Mouse (Mus musculus) common myeloid progenitor, adult 5-6 weeks (primary cell): Measurements from ENCODE around the gene Cdr2l. TPM values are rescaled to one million over a fixed set of nuclear protein-coding genes. Genes with fewer than 3 reads are reported as not detected.

Experiments used
- ATAC-seq: replicated peaks from 2 replicates; pipeline ENCODE4 v1.8.0; 2016; ENCODE audit warnings: low read depth, mild to moderate bottlenecking, moderate TSS enrichment, inconsistent platforms; ENCODE audit not compliant: poor library complexity, severe bottlenecking
- total RNA-seq: library from RNA; stranded (forward); fragments of 200-1000, 187-1606 nt; gene quantifications from 2 replicates; pipeline ENCODE4 v1.2.3, GENCODE M21; 2017

The Cdr2l gene
- total RNA-seq, 1 experiment from 2014 or later: 0.18 TPM

DNA sequence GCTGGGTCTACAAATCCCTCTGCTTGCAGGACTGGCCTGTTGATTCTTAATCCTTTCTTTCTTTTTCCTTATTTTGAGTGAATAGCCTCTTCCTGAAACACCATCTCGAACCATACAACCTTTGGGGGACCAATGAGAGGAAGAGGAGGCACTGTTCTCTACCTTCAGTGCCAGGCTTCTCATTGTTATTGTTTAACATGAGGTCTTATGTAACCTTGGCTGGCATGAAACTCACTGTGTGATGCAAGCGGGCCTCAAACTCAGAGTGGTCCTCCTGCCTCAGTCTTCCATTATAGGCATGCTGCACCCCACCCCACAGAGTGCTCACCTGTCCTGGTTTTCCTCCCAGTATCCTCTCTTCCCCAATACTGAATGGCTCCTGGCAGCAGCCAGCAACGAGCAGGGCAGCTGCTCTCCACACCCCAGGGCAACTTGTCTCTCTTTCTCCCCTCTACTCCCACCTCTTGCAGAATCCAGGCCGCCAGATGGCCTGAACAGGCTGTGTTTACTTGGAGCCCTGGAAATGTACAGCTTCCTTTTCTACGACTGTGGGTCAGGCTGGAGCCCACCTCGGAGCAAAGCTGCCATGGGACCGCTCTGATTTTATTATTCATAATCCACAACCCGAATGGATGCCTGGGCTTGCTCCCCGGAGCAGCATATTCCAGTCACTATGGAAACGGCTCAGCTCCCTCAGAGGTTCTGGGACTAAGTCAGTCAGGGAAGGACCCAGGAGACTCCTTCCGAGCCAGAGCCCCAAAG, 19.1 kb downstream of the Cdr2l start:
- ATAC-seq: no peak

DNA sequence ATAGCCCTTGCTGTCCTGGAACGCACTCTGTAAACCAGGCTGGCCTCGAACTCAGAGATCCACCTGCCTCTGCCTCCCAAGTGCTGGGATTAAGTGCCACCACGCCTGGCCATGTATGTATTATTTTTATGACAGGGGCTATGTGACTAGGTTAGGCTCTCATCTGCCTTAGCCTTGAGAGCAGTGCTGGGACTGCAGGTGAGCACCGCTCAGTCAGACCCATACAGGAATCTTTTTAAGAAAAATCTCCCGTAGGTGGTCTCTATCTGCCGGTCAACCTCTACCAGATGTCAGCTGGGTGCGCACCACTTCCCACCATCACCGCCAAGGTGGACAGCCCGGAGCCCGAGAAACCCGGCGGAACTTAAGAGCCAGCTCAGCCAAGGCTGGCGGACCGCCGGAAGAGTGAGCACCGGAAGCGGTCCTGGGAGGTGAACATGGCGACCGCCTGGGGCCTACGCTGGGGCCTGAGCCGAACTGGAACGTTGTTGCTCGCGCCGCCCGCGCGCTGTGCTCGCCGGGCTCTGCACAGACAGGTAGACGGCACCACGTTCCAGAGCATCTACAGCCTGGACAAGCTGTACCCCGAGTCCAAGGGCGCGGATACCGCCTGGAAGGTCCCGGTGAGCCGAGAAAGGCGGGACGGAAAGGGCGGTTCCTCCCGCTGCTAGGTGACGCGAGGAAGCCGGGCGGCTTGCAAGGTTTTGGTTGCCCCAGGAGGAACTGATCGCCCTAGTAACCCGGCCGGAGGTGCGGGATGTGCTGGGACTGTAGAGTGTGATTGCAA, 21.8 kb downstream of the Cdr2l start, which contains the start of gene Mrpl58:
Gene Mrpl58 (plus strand): TSS at position 415 of the 787 bp plus-strand sequence.
- peak; percentile 86 for ATAC-seq

DNA sequence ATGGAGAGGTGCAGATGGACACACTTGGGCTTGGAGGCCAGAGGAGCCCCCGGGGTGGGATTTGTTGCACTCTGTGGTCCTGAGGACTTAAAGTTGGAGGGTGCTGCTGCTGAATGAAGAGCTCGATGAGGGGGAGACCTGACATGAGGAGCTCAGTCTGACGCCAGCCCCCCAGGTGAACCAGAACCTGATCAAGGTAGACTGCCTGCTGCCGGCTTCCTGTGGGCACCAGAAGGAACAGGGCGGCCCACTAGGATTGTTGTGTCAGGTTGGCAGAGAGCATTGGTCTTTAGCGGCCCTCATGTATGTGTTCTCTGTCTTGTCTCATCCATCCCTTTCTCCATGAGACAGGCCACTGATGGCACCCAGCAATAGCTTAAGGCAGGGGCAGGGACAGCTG, 24.0 kb downstream of the Cdr2l start:
- no peak for ATAC-seq

DNA sequence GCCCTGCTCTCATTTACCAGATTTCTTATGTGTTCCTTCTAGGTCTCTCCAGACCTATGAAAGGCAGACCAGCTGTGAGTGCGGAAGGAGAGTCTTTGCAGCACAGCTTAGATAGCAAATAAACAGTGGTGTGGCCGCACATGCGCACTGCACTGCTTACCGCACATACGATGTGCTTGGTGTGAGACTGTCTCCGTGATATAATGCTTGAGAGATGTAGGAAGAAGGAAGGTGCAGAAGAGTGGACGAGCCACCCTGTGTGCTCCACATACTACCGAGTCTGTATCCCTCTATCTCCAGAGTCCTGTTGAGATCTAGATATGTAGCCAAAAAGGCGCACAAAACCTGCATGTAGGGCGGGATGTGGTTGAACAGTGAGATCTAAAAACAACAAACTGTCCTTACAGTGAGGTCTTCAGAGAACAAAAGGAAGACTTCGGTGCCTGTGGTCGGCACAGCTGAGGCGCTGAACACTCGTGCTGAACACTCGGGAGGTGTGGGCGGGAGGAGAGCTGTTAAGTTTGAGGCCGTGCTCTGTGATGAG, 25.2 kb downstream of the Cdr2l start:
- no peak for ATAC-seq

DNA sequence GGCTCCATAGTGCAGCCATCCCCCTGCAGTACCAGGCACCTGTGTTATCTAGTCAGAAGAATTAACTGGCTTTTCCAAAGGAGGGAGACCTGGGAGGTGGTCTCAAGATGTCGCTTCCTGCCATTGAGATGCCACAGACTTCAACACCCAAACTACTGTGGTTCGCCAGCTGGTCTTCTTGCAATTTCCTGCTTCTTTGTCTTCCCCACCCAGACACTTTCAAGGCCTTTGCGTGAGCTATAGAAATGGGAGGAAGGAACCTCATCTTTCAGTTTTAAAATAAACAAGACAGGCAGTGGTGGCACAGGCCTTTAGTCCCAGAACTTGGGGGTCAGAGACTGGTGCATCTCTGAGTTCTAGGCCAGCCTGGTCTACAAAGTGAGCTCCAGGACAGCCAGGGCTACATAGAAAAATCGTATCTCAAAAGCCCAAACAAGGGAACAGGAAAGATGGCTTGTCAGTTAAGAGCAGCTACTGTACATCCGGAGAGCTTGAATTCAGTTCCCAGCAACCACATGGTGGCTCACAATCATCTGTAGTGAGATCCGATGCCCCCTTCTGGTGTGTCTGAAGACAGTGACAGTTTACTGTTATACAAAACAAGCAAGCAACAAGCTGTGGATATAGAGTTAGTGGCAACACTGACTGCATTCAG, 26.7 kb downstream of the Cdr2l start:
- no peak for ATAC-seq

DNA sequence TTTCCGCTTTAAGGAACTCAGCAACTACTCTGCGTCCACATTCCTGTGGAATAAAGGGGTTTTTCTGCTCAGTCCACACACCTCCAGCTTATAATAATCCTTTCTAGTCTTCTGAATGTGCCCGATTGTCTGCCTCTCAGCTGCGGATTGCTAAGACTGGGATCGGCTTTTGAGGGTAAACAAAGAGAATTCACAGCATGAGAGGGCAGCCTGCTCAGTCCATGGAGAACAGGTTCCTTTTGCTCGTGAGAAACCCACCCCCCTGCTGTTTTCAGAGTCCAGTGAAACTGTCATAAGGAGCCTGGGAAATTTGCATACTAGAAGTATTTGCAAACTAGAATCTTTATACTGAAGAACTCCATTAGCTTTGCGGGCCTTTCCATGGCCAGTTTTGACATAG, 27.8 kb downstream of the Cdr2l start:
- no peak for ATAC-seq

DNA sequence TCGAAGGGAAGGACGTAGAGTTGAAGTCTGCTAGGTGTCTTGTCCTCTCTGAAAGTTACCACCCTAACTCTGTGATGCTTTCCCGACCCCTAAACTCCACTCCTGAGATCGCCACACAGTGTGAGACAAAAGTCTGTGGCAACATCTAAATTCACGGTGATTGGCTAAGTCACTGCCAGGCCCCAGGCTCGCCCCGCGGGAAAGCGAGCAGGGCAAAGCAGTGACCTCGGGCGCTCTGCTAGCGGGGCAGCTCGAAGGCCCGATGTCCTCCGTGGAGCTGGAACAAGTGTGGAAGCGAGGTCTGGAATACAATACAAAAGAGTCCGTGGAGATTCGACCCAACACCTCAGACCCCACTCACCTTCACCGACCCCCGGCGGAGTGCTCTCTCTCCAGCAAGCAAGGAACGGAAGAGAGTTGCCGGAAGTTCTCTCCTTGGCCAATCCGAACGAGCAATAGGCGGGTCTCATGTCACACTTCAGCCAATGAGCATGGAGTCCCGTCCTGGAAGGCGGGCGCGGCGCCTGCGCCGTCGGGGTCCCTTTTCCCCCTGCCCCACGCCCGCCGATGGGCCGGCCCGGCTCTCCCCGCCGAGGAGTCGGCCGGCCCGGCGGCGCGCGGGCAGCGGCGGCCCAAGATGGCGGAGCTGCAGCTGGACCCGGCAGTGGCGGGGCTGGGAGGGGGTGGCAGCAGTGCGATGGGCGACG, 38.0 kb downstream of the Cdr2l start, which contains the start of the genes Atp5h and Kctd2:
Gene Atp5h (minus strand): TSS at position 432 of the 707 bp plus-strand sequence.
Gene Kctd2 (plus strand): TSS at position 598 of the 707 bp plus-strand sequence.
- peak; percentile 98 for ATAC-seq

DNA sequence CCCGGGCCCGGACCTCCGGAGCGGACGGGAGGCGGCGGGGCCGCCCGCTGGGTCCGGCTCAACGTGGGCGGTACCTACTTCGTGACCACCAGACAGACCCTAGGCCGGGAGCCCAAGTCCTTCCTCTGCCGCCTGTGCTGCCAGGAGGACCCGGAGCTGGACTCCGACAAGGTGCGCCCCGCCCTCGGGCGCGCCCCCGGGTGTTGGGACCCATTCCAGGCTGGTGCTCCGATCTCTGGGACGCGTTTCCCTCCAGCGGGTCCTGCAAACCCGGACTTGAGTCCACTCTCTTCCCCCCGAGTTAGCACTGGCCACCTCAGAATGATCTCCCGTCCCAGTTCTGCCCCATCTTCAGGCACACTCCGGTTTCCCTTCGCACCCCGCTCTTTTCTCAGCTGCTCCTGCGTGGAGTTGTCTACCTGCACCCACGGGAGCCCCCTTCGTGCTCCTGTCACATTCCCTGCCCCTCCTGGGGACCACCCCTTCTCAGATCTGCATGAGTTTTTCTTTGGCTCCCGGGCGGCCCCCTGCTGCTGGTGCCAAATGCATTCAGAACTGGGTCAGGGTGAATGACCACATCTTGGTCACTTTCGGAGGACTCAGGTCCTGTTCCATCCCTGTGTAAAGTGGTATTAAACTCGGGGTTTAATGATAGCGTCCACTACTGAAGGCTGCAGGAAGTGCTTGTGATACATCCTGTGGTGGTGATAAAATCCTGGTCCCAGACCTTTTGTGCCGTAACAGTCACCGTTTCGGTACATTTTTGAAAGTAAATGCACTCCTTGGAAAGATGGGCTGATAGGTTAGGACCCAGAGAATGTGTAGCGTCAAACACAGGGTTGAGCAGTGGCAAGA, 38.8 kb downstream of the Cdr2l start:
- ATAC-seq: no peak; the same call in 1 of the 2 replicates

DNA sequence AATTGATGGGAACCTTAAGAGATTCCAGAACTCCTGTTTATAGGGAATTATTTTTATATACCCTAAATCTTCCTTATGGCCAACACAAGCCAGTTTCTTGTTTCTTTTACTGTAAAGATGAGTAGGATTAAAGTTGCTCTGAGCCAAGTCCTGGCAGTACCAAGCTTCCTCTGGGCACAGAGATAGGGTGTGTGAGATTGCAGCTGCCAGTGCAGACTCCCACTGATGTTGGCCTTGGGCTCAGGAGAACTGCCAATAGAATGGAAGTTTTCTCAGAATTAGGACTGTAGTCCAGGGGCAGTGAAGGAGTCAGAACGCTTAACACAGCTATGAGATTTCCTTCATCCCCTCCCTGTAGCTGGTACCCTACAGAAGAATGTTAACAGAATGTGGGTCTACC, 39.6 kb downstream of the Cdr2l start:
- ATAC-seq: no peak

DNA sequence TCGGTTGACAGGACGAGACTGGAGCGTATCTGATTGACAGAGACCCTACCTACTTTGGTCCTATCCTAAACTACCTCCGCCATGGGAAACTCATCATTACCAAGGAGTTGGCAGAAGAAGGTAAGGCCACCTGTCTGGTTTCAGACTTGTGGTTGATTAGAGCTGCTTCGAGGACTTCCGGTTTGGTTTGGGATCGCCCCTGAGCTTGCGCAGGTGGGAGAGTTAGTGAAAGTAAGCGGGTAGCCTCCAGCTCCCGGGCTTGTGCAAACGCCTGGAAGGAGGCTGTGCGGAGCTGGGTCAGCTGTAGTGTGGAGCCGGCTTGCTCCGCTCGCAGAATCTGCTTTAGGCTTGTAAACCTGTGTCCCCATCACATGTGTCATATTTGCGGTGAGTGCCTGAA, 40.3 kb downstream of the Cdr2l start:
- ATAC-seq: no peak

DNA sequence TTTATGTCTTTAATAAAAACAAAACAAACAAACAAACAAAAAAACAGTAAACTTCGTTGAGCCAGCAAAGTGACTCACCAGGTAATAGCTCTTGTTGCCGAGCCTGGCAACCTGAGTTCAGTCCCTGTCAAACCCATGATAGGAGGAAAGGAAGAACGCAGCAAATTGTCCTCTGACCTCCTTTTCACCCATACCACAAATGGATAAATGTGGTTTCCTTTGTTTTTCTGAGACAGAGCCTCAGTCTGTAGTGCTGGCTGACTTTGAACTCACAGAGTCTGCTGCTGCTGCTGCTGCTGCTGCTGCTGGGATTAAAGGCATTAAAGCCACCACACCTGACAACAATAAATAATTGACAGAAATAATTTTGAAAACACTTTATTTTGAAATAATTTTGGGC, 41.4 kb downstream of the Cdr2l start:
- no peak for ATAC-seq

DNA sequence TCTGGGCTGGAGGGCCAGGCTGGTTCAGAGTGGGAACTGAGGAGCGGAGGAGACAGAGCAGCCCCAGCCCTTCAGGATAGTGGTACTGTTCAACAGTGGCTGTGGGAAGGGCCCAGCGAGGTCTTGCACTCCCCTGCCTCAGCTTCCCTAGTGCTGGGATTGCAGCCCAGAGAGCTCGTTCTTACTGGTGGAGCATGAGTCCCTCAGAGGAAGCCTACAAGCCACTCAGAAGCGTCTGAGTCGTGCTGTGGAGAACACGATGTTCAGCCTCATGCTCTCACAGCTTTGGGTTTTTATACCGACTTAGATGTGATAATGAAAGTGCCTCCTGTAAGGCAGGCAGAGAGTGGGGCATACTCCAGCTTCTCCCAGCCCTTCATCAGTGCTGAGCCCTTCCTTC, 43.0 kb downstream of the Cdr2l start:
- no peak for ATAC-seq

DNA sequence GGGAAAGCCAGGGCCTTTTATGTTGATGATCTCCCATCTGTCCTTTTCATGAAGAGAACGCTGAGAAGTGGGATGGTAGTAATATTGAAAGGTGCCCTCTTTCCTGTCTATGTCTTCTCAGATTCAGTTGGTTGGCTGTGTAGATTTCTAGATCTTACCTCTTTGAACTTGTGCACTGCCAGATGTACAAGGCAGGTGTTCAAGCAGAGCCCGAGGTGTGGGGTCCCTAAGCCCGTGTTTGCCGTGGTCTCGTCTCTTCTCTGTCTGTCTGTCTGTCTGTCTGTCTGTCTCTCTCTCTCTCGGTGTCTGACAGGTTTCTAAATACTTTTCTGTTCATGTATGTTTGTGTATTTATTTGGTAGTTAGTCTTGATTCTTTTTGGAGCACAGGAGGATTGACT, 44.0 kb downstream of the Cdr2l start:
- ATAC-seq: no peak

DNA sequence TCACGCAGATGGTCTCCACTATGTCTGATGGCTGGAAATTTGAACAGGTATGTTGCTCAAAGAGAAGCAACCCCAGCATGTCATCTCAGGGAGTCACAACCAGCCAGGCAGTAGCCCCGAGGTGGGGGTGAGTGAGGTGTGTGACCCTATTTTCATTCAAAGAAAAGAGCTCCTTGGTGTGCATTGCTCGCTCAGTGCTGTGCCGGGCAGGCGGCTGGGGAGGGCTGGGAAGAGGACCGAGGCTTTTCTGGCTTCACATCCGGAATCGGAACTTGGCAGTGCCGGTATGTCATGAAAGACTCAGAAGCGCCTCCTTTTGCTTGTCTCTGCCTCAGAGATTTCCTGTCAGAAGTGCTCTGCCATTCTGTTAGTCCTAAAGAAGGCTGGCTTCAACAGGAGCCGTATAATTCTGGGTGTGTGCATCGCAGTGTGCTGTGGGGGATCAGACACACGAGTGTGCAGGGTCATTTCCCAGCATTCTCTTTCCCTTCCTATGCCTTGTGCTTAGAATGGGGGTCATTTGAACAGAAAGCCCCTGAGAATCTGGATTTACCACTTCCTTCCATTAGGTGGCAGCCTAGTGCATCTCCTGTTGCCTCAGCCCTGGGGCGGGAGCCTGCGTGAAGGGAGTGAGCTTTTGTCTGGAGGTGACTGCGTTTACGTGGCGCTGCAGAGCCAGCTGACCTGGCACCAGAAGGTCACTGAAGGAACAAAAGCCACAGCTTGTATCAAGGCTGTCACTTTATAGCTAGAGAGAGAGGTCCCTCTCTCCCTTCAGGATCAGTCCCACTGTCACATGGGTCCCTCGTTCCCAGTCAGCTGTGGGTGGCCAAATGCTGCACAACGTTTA, 46.0 kb downstream of the Cdr2l start:
- ATAC-seq: peak; percentile 88

DNA sequence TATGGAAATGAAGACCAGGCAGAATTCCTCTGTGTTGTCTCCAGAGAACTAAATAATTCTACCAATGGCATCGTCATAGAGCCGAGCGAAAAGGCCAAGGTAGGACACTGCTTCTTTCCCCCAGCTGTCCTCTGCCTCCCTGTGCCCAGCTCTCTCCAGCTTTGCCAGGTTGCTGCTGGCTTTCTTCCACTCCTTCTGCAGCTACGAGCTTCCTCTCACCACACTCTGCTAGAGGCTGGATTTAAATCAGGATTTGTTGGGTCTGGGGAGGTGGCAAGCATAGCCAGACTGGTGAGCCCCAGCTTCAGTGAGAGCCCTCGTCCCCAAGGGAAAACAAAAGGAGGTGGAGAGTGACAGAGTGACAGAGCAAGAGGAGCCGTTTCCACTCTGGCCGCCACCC, 47.6 kb downstream of the Cdr2l start:
- no peak for ATAC-seq

DNA sequence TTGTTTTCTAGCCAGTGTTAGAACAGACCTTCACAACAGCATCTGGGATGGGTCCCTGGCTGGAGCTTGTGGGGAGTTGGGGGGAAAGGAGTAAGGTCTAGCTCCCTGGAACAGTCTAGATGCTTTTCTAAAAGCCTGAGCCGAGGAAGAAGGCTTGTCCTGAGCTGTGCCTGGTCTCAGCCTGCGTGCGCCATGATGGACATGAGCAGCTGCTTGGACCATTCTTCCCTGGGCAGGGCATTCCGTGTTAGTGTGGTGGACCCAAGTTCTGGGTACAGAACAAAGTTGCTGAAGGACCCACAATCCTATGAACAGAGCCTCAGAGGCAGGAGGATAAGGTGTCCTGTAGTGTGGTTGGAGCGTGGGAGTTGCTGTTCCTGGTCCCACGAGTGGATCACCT, 48.8 kb downstream of the Cdr2l start:
- ATAC-seq: no peak

DNA sequence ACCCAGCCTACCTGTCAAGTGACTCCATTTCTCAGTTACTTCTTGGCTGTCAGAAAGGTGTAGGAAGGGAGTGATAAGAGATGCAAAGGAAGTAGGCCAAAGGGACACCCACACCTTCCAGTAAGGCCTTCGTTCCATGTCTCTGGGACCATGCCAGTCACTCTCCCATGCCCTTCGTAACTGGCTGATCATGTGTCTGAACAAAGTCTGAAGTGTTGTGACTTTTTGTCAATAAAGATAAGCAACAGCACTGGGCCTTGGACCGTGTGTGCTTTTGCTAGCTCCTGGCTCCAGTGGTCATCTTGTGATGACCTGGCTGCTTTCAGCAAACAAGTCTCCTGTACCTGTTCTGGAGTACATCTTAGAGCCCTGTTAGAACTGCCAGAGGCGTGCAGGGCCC, 51.1 kb downstream of the Cdr2l start:
- ATAC-seq: no peak

DNA sequence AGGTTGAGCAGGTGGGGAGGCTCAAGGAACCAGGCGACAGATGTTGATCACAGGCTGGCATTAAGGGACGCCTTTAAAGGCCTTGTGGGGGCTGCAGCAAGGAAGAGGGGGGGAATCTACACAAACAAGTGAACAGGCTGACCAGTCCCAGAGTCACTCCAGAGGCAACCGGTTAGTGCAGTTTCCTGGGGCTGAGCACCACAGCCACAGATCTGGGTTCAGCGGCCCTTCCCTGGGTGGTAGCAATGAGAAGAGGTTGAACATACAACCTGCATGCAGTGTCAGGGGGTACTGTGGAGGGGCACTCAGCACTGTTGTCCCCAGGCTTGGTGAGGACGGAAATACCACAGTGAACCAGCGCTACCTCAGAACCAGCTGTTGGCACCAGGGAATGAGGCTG, 51.6 kb downstream of the Cdr2l start:
- ATAC-seq: no peak
